Mouse (Mus musculus) stomach, postnatal 0 days (tissue): ENCODE results near the gene Hoxb6.

ENCODE experiments used
- CTCF ChIP-seq: IDR thresholded peaks from 2 replicates; pipeline ENCODE4 v1.5.1; 2016; ENCODE audit warnings: antibody characterized with exemption, low read depth, mild to moderate bottlenecking, moderate library complexity
- EP300 ChIP-seq: optimal IDR thresholded peaks from 2 replicates; pipeline ENCODE3; 2016; ENCODE audit warnings: antibody characterized with exemption

GRCm38 (mm10) chr11:96268031-96268745 is 24.1 kb upstream of the Hoxb6 start:
- TF ChIP-seq CTCF (no peak), EP300 (no peak)
